Mouse (Mus musculus) limb, embryonic 13.5 days (tissue): ENCODE measurements around the gene Hhat. TPM values are rescaled to one million over a fixed set of nuclear protein-coding genes. Genes with fewer than 3 reads are reported as not detected.

Experiments used
- ATAC-seq: fragments of 200-750 bp; cut with Nextera tagmentation; 2 replicates; pipeline ENCODE4 v1.8.0; 2017; ENCODE audit warnings: low read depth, moderate number of reproducible peaks, moderate TSS enrichment; ENCODE audit not compliant: low FRiP score
- H3K27ac ChIP-seq: fragments of 300-500 bp; sonication (generic); 2 replicates; pipeline ENCODE4 v1.5.1; 2015; ENCODE audit warnings: inconsistent platforms, mild to moderate bottlenecking, moderate library complexity
- H3K27me3 ChIP-seq: fragments of 300-500 bp; sonication (generic); 2 replicates; pipeline ENCODE4 v1.6.1; 2015; ENCODE audit warnings: mild to moderate bottlenecking, inconsistent platforms
- H3K36me3 ChIP-seq: fragments of 300-500 bp; sonication (generic); 2 replicates; pipeline ENCODE4 v1.6.1; 2015; ENCODE audit warnings: inconsistent platforms, mild to moderate bottlenecking, moderate library complexity
- H3K4me1 ChIP-seq: fragments of 300-500 bp; sonication (generic); 2 replicates; pipeline ENCODE4 v1.6.1; 2015; ENCODE audit warnings: inconsistent platforms
- H3K4me2 ChIP-seq: fragments of 300-500 bp; sonication (generic); replicated peaks from 2 replicates; pipeline ENCODE4 v1.6.1; 2015; ENCODE audit warnings: inconsistent platforms, mild to moderate bottlenecking, moderate library complexity
- H3K4me3 ChIP-seq: fragments of 300-500 bp; sonication (generic); 2 replicates; pipeline ENCODE4 v1.5.1; 2015; ENCODE audit warnings: moderate library complexity, mild to moderate bottlenecking, inconsistent platforms
- H3K9ac ChIP-seq: fragments of 300-500 bp; sonication (generic); 2 replicates; pipeline ENCODE4 v1.6.1; 2015; ENCODE audit warnings: mild to moderate bottlenecking, inconsistent platforms
- H3K9me3 ChIP-seq: fragments of 300-500 bp; sonication (generic); 2 replicates; pipeline ENCODE4 v1.6.1; 2016; ENCODE audit warnings: inconsistent platforms
- WGBS: fragments of 180-500 bp; shearing (Covaris S2); methylation state at CpG from one replicate; pipeline ENCODE4 v1.1.7; 2015; 5-methylcytosine and 5-hydroxymethylcytosine counted together
- polyA plus RNA-seq: library from polyadenylated mRNA; unstranded; fragments of >200 nt; fragmentation: Nextera tagmentation; extraction: Ambion mirVana; gene quantifications from 2 replicates; pipeline ENCODE4 v1.2.1, GENCODE M21; 2015

Hhat gene
- polyA plus RNA-seq, 1 experiment from 2014 or later = 10.6 TPM

GRCm38 (mm10) chr1:192481446-192481845 lies 289.6 kb downstream of the Hhat start:
- H3K9me3 ChIP-seq = no peaks in the 10 kb centered on the region
- 0 out of 2 replicates have a peak, but pooled peaks cover 5% of the 10 kb centered on the region for H3K4me1 ChIP-seq
- no peak overlapping the region for H3K27ac ChIP-seq
- no peaks in the 10 kb centered on the region for H3K27me3 ChIP-seq
- no peak for ATAC-seq
- no peak overlapping the region for H3K4me2 ChIP-seq
- H3K9ac ChIP-seq = no peak overlapping the region
- H3K4me3 ChIP-seq = no peak overlapping the region
- no peaks in the 10 kb centered on the region for H3K36me3 ChIP-seq

- Histone ChIP-seq H3K9ac (no peak overlapping the region), H3K4me3 (no peak overlapping the region), H3K36me3 (no peaks in the 10 kb centered on the region), H3K4me1 (0 out of 2 replicates have a peak, but pooled peaks cover 5% of the 10 kb centered on the region), H3K27me3 (no peaks in the 10 kb centered on the region), H3K27ac (no peak overlapping the region), H3K4me2 (no peak overlapping the region), H3K9me3 (no peaks in the 10 kb centered on the region)
- 84% methylated on average over 8 of the region's 8 CpGs for WGBS
- ATAC-seq = no peak
Measured at GRCm38 (mm10) chr1:192480072-192480784, 290.8 kb downstream of the Hhat start.

GRCm38 (mm10) chr1:192478176-192478575 lies 292.8 kb downstream of the Hhat start:
- ATAC-seq = no peak
- WGBS = 58% methylated on average over 5 of the region's 5 CpGs
- Histone ChIP-seq H3K4me3 (no peak overlapping the region), H3K27me3 (no peaks in the 10 kb centered on the region), H3K36me3 (no peaks in the 10 kb centered on the region), H3K4me2 (no peak overlapping the region), H3K9me3 (no peaks in the 10 kb centered on the region), H3K27ac (no peak overlapping the region), H3K4me1 (0 out of 2 replicates have a peak, but pooled peaks cover 5% of the 10 kb centered on the region), H3K9ac (no peak overlapping the region)

- ATAC-seq = no peak
Measured at GRCm38 (mm10) chr1:192477556-192477955, 293.5 kb downstream of the Hhat start.

GRCm38 (mm10) chr1:192476704-192477103 lies 294.3 kb downstream of the Hhat start:
- no peak overlapping the region for H3K4me2 ChIP-seq
- no peak for ATAC-seq
- H3K9ac ChIP-seq = no peak overlapping the region
- no peak overlapping the region for H3K27ac ChIP-seq
- H3K9me3 ChIP-seq = no peaks in the 10 kb centered on the region
- no peaks in the 10 kb centered on the region for H3K36me3 ChIP-seq
- 76% methylated on average over 7 of the region's 7 CpGs for WGBS
- no peaks in the 10 kb centered on the region for H3K27me3 ChIP-seq
- 0 out of 2 replicates have a peak, but pooled peaks cover 5% of the 10 kb centered on the region for H3K4me1 ChIP-seq
- no peak overlapping the region for H3K4me3 ChIP-seq

More at GRCm38 (mm10) chr1:192477556-192477955, 293.5 kb downstream of the Hhat start:
- H3K4me3 ChIP-seq = no peak overlapping the region
- no peak overlapping the region for H3K9ac ChIP-seq
- H3K27ac ChIP-seq = no peak overlapping the region
- WGBS = 66% methylated on average over 6 of the region's 6 CpGs
- H3K27me3 ChIP-seq = no peaks in the 10 kb centered on the region
- H3K4me1 ChIP-seq = 0 out of 2 replicates have a peak, but pooled peaks cover 5% of the 10 kb centered on the region
- no peaks in the 10 kb centered on the region for H3K9me3 ChIP-seq
- H3K36me3 ChIP-seq = no peaks in the 10 kb centered on the region
- H3K4me2 ChIP-seq = no peak overlapping the region

- 86% methylated on average over 6 of the region's 6 CpGs for WGBS
- no peak overlapping the region for H3K4me2 ChIP-seq
- no peaks in the 10 kb centered on the region for H3K27me3 ChIP-seq
- ATAC-seq = no peak
- H3K4me1 ChIP-seq = 0 out of 2 replicates have a peak, but pooled peaks cover 5% of the 10 kb centered on the region
- no peaks in the 10 kb centered on the region for H3K9me3 ChIP-seq
- no peaks in the 10 kb centered on the region for H3K36me3 ChIP-seq
- no peak overlapping the region for H3K4me3 ChIP-seq
- H3K9ac ChIP-seq = no peak overlapping the region
- H3K27ac ChIP-seq = no peak overlapping the region
Measured at GRCm38 (mm10) chr1:192473134-192473533, 297.9 kb downstream of the Hhat start.

- no peak overlapping the region for H3K27ac ChIP-seq
- no peak for ATAC-seq
- no peaks in the 10 kb centered on the region for H3K36me3 ChIP-seq
- H3K27me3 ChIP-seq = no peaks in the 10 kb centered on the region
- 53% methylated on average over 4 of the region's 4 CpGs for WGBS
- H3K4me1 ChIP-seq = 0 out of 2 replicates have a peak, but pooled peaks cover 2% of the 10 kb centered on the region
- no peak overlapping the region for H3K9ac ChIP-seq
- no peak overlapping the region for H3K4me2 ChIP-seq
- no peak overlapping the region for H3K4me3 ChIP-seq
- no peaks in the 10 kb centered on the region for H3K9me3 ChIP-seq
Measured at GRCm38 (mm10) chr1:192472366-192472765, 298.7 kb downstream of the Hhat start.

GRCm38 (mm10) chr1:192463732-192464131 lies 307.3 kb downstream of the Hhat start:
- Histone ChIP-seq H3K4me1 (no peaks in the 10 kb centered on the region), H3K27ac (no peak overlapping the region), H3K9ac (no peak overlapping the region), H3K36me3 (no peaks in the 10 kb centered on the region), H3K4me2 (no peak overlapping the region), H3K9me3 (no peaks in the 10 kb centered on the region), H3K27me3 (no peaks in the 10 kb centered on the region), H3K4me3 (no peak overlapping the region)
- ATAC-seq = no peak
- WGBS = 70% methylated on average over 4 of the region's 4 CpGs

- H3K4me3 ChIP-seq = no peak overlapping the region
- no peaks in the 10 kb centered on the region for H3K36me3 ChIP-seq
- 0 out of 2 replicates have a peak, but pooled peaks cover 4% of the 10 kb centered on the region for H3K4me1 ChIP-seq
- 82% methylated on average over 6 of the region's 6 CpGs for WGBS
- no peaks in the 10 kb centered on the region for H3K27me3 ChIP-seq
- H3K27ac ChIP-seq = no peak overlapping the region
- H3K4me2 ChIP-seq = no peak overlapping the region
- H3K9ac ChIP-seq = no peak overlapping the region
- no peak for ATAC-seq
- H3K9me3 ChIP-seq = no peaks in the 10 kb centered on the region
Measured at GRCm38 (mm10) chr1:192457526-192458206, 313.4 kb downstream of the Hhat start.

- H3K9ac ChIP-seq = no peak overlapping the region
- ATAC-seq = no peak
- no peaks in the 10 kb centered on the region for H3K9me3 ChIP-seq
- H3K4me3 ChIP-seq = no peak overlapping the region
- H3K27me3 ChIP-seq = no peaks in the 10 kb centered on the region
- H3K4me2 ChIP-seq = no peak overlapping the region
- H3K36me3 ChIP-seq = no peaks in the 10 kb centered on the region
- 0 out of 2 replicates have a peak, but pooled peaks cover 4% of the 10 kb centered on the region for H3K4me1 ChIP-seq
- 74% methylated on average over 3 of the region's 3 CpGs for WGBS
- no peak overlapping the region for H3K27ac ChIP-seq
Measured at GRCm38 (mm10) chr1:192457037-192457436, 314.0 kb downstream of the Hhat start.

- 0 out of 2 replicates have a peak, but pooled peaks cover 4% of the 10 kb centered on the region for H3K4me1 ChIP-seq
- WGBS = 60% methylated on average over 4 of the region's 4 CpGs
- H3K4me2 ChIP-seq = no peak overlapping the region
- no peak overlapping the region for H3K27ac ChIP-seq
- no peaks in the 10 kb centered on the region for H3K36me3 ChIP-seq
- ATAC-seq = no peak
- H3K27me3 ChIP-seq = no peaks in the 10 kb centered on the region
- H3K9ac ChIP-seq = no peak overlapping the region
- H3K9me3 ChIP-seq = no peaks in the 10 kb centered on the region
- H3K4me3 ChIP-seq = no peak overlapping the region
Measured at GRCm38 (mm10) chr1:192454981-192455380, 316.0 kb downstream of the Hhat start.

GRCm38 (mm10) chr1:192454501-192454900 lies 316.5 kb downstream of the Hhat start:
- no peak overlapping the region for H3K9ac ChIP-seq

More at GRCm38 (mm10) chr1:192454501-192454900, 316.5 kb downstream of the Hhat start:
- Histone ChIP-seq H3K27me3 (no peaks in the 10 kb centered on the region), H3K4me2 (no peak overlapping the region), H3K4me3 (no peak overlapping the region), H3K36me3 (no peaks in the 10 kb centered on the region), H3K4me1 (0 out of 2 replicates have a peak, but pooled peaks cover 4% of the 10 kb centered on the region), H3K27ac (no peak overlapping the region), H3K9me3 (no peaks in the 10 kb centered on the region)
- WGBS = 24% methylated on average over 1 of the region's 1 CpGs
- no peak for ATAC-seq
